Mouse (Mus musculus) heart, adult 18-20 months (tissue): ENCODE results near the gene Foxp4. TPM values are rescaled to one million over a fixed set of nuclear protein-coding genes. Genes with fewer than 3 reads are reported as not detected.
"Not testable (repeated sequence)": the region's sequence is repeated elsewhere in the genome, so short reads cannot be mapped to it uniquely, and the experiment has no call there.

Experiments used
- DNase-seq, 2 experiments: peaks; one replicate each; pipeline ENCODE4 v3.0.0; 2021 to 2022; ENCODE audit warnings: mixed read lengths in 1 of 2
- total RNA-seq, 2 experiments: library from RNA; stranded (reverse); gene quantifications; 2 replicates each; pipeline ENCODE4 v1.2.3; 2021

Gene Foxp4
- total RNA-seq, 2 experiments from 2014 or later, result 8.5 to 12.2 TPM

- not testable (repeated sequence) for DNase-seq
These were observed 72.6 kb downstream of the Foxp4 start for GRCm38 (mm10) chr17:47851798-47852360.

DNA sequence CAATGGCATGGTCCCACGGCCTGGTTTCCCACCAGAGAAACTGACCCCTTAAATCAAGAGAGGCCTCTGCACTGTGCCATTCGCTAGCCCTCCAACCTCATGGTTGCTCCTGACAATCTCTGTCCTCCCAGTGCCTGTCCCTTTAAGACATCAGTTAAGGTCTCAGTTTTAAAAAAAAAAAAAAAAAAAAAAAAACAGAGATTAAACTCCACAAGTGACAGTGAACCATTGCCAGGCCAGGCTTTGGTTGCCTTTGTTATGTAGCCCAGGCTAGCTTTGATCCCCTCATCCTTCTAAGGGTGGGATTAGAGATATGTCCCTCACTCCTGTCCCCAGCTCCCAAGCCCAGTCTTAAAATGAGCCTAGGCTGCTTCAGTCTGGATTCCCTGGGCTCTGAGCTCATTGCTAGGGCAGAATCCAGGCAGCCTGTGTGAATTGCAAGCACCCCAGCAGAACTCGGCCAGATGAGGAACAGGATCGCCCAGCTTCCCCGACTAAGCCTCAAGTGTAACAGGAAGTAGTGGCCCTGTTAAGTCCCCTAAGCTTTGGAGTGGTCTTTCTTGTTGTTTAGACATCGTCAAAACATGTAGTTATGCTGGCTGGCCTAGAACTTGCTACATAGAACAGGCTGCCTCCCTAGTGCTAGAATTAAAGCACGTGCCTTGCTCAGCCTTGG is 73.7 kb downstream of the Foxp4 start:
- DNase-seq, result no peak

DNA sequence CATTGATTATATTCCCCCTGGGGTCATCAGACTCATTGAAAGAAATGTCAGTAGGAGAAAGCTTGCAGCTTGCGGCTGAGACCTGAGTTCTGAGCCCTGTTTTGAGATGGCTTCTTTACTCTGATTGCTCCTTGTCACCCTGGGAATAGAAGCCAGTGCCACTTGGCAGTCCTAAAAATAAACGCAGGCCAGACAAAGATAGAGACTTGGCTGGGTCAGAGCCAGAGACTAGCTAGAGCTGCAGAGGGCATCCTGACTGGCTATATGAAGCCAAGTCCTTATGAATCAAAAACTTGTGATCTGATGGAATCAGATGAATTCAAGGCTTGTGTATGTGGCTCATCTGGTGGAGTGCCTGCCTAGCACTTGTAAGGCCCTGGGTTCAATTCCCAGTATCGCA is 74.4 kb downstream of the Foxp4 start:
- DNase-seq, result peak; percentile 69 to 82

- DNase-seq, result no peak
These were observed 76.5 kb downstream of the Foxp4 start for GRCm38 (mm10) chr17:47847985-47848384.

DNA sequence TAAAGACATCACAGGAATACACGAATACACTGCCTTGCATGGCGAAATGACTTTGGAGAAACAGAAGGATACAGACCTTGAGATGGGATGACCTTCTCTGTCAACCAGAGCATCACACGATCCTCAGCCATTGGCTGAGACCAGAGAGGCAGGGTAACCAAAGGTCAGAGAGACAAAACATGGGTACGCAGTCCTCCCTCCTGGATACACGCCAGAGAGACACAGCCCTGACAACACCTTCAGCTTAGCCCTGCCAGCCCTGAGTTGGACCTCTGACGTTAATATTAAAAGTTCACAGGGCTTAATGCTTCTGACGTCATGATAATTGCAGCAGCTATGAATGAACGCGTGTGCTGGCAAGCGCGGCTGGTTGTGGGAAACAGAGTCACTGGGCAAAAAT is 78.8 kb downstream of the Foxp4 start:
- no peak for DNase-seq

- DNase-seq, result no peak
These were observed 81.0 kb downstream of the Foxp4 start for GRCm38 (mm10) chr17:47843465-47843864.

- peak; percentile 92 for DNase-seq
These were observed 82.4 kb downstream of the Foxp4 start for GRCm38 (mm10) chr17:47841931-47842623.

DNA sequence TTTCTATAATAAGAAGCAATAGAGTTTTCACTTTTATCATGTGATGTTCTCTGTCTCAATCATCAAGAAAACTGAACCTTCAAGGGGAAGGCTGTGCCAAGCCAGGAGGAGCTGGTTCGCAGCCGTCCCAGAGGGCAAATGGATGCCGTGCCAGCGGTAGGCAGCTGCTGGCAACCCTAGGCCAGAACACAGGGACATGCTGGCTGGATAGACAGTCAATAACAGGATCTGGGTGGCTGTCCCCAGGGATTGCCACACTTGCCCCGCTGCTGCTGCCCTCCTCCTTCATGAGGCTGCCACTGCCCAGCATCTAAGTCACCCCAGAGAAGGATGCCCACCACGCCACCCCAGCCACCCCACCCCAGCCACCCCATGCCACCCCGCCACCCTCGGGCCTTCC is 82.9 kb downstream of the Foxp4 start:
- no peak for DNase-seq

GRCm38 (mm10) chr17:47837808-47838207 is 86.6 kb downstream of the Foxp4 start:
- DNase-seq, result no peak

- DNase-seq, result no peak
These were observed 90.0 kb downstream of the Foxp4 start, which contains the start of gene Mdfi for GRCm38 (mm10) chr17:47834482-47834767. Gene Mdfi, minus strand, starts transcription at chr17:47834691.

- DNase-seq, result peak in 1 of 2 experiments; percentile 30
These were observed 90.6 kb downstream of the Foxp4 start for GRCm38 (mm10) chr17:47833628-47834481.

- peak; percentile 58 to 61 for DNase-seq
These were observed 91.3 kb downstream of the Foxp4 start for GRCm38 (mm10) chr17:47833029-47833627.

DNA sequence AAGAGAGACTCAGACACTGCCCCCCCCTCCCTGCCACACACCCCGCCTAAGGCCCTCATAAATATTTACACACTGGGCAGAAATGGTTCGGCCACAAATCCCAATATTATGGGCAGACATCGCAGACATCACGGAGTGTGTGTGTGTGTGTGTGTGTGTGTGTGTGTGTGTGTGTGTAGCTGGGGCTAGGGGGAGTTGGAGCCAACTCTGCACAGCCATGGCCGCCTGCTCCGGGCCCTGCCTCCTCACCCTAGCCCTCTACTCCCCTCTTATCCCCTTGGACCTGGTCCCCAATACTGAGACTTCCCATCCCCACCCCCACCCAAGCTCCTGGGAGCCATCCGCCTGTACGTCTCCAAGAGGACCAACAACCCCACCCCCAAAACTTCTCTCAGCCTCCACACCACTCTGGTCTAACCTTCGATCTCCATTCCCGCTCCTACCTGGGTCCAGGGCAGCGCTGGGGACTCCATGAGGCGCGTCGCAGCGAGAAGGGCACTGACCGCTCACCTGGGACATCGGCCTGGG is 91.9 kb downstream of the Foxp4 start:
- DNase-seq, result peak in 1 of 2 experiments; percentile 36

DNA sequence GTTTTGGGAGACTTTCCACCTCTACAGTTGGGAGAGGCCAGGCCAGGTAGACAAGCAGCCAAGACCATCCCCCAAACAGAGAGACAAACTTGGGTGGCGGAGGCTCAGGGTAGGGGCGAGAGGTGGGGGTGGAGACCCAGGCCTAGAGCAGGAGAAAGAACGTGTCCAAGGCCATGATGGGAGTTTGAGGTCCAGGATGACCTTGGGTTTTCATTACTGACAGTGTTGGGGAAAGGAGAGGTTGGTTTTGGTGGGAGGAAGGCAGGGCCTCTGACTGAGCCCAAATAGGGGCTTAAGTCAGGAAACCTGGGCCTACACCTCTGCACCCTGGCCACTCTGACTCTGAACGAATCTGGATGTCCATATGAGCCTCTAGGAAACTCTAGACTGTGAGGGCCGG is 92.7 kb downstream of the Foxp4 start:
- DNase-seq, result no peak

DNA sequence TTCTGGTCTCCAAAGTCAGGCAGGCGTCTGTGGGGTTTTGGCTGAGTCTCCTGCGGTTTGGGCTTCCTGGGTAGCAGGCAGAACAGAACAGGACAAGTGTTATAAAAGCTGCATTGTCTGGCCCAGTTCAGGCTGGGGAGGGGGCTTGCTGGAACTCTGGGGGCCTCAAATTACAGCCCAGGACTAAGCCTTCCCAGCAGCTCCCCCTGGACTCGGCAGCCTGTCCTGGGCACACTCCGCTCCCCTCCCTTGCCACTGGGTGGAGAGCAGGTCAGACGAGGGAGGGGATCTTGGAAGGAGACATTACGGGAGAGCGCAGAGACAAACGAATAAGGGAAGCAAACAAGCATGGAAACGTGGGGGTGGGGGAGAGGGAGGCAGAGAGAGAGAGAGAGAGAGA is 93.3 kb downstream of the Foxp4 start:
- no peak for DNase-seq

DNA sequence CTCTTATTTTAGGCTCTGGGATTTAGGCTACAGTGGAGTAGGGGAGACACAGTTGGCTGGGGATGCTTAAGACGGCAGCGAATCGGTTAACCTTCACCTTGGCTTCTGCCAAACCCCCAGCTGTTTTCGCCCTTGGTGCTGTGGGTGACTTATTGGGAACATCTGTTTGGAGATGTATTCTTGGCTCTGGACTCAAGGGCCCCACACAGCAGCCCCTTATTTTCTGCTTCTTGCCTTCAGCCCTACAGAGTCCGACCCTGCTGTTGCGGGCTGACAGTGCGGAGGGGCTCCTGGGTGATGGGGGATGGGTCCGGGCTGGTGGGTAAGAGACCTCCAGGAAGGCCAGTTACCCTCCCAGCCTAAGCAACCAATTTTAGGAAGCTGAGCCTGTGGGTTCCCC is 103.1 kb downstream of the Foxp4 start:
- DNase-seq, result no peak

DNA sequence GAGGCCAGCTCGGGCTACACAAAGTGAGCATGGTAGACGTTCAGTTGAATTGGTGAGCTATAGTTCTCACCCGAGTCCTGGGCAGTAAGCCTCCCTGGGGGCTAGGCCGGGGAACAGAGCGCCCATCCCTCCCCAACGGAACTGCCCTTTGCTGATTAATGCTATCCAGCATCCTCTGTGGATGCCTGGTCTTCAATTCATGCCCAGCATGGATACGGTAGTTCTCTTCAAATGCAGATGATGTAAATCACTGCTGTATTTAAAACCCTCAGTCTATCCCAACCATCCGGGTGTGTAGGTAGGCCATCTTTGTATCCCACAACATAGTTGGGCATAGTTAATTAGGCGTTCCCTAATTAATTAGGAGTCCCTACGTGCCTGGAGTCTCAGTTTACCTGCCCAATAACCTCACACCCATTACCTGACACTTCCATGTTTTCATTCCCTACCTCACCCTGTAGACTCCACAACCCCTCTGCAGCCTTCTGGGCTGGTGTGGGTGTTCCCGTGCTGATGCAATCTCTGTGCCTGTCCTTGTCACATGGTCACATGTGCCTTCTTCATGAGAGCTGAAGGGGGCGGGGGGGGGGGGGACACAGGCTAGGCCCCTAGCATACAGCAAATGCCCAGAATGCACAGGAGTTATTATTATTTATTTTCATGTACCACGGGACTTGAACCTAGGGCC is 106.3 kb downstream of the Foxp4 start:
- DNase-seq, result no peak
